Mouse (Mus musculus) hindbrain, embryonic 13.5 days (tissue): ENCODE results near the gene Slc35e3. TPM values are rescaled to one million over a fixed set of nuclear protein-coding genes. Genes with fewer than 3 reads are reported as not detected.

ENCODE experiments used
- ATAC-seq: fragments of 200-750 bp; cut with Nextera tagmentation; 2 replicates; pipeline ENCODE4 v1.8.0; 2017; ENCODE audit warnings: moderate TSS enrichment; ENCODE audit not compliant: low FRiP score
- H3K27ac ChIP-seq: fragments of 300-500 bp; sonication (generic); 2 replicates; pipeline ENCODE4 v1.5.1; 2015; ENCODE audit warnings: inconsistent platforms, mild to moderate bottlenecking, moderate library complexity
- H3K27me3 ChIP-seq: fragments of 300-500 bp; sonication (generic); 2 replicates; pipeline ENCODE4 v1.6.1; 2015; ENCODE audit warnings: mild to moderate bottlenecking, inconsistent platforms
- H3K36me3 ChIP-seq: fragments of 300-500 bp; sonication (generic); 2 replicates; pipeline ENCODE4 v1.6.1; 2015; ENCODE audit warnings: mild to moderate bottlenecking, inconsistent platforms
- H3K4me1 ChIP-seq: fragments of 300-500 bp; sonication (generic); replicated peaks from 2 replicates; pipeline ENCODE4 v1.6.1; 2015; ENCODE audit warnings: inconsistent platforms
- H3K4me2 ChIP-seq: fragments of 300-500 bp; sonication (generic); 2 replicates; pipeline ENCODE4 v1.6.1; 2015; ENCODE audit warnings: inconsistent platforms, mild to moderate bottlenecking, moderate library complexity
- H3K4me3 ChIP-seq: fragments of 300-500 bp; sonication (generic); 2 replicates; pipeline ENCODE4 v1.5.1; 2015; ENCODE audit warnings: mild to moderate bottlenecking, inconsistent platforms
- H3K9ac ChIP-seq: fragments of 300-500 bp; sonication (generic); 2 replicates; pipeline ENCODE4 v1.6.1; 2015; ENCODE audit warnings: mild to moderate bottlenecking, inconsistent platforms
- H3K9me3 ChIP-seq: fragments of 300-500 bp; sonication (generic); 2 replicates; pipeline ENCODE4 v1.6.1; 2016; ENCODE audit warnings: inconsistent platforms
- WGBS: fragments of 180-500 bp; shearing (Covaris S2); methylation state at CpG from one replicate; pipeline ENCODE4 v1.1.7; 2015; 5-methylcytosine and 5-hydroxymethylcytosine counted together
- polyA plus RNA-seq: library from polyadenylated mRNA; unstranded; fragments of >200 nt; fragmentation: Nextera tagmentation; extraction: Ambion mirVana; gene quantifications from 2 replicates; pipeline ENCODE4 v1.2.1, GENCODE M21; 2015

Gene Slc35e3
- polyA plus RNA-seq, 1 experiment from 2014 or later = 31.1 TPM

DNA sequence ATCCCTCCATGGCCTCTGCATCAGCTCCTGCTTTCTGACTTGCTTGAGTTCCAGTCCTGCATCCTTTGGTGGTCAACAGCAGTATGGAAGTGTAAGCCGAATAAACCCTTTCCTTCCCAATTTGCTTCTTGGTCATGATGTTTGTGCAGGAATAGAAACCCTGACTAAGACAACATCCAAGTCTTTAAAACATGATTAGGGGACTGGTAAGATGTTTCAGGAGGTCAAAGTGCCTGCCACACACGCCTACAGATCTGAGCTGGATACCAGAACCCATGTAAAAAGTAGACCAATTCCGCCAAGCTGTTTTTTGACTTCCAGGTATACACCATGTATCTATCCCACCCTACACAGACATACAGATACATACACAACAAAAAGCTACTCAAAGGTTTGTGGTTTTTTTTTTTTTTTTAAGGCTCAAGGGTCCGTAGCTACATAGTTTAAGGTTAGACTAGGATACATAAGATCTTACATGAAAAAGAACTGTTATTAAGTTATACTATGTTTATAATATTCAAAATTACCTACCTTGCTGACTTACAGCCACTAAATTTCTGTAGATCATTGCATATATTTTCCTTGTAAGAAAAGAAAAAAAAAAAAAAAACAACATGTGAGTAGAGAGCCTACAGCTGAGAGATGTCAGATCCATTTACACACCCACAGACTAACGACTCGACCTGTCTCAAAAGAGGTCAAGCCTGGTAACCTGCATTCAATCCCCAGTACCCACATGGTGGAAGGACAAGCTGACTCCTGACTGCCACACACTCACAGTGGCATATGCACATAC is 44.9 kb downstream of the Slc35e3 start:
- Histone ChIP-seq H3K9ac (no peak overlapping the region), H3K9me3 (no peaks in the 10 kb centered on the region), H3K27me3 (no peaks in the 10 kb centered on the region), H3K36me3 (peaks cover 90% of the 10 kb centered on the region), H3K27ac (no peak overlapping the region), H3K4me3 (no peak overlapping the region), H3K4me2 (no peak overlapping the region), H3K4me1 (peaks cover 1% of the 10 kb centered on the region; the same call in 1 of the 2 replicates)
- WGBS = 95% methylated on average over 6 of the region's 6 CpGs
- ATAC-seq = no peak

DNA sequence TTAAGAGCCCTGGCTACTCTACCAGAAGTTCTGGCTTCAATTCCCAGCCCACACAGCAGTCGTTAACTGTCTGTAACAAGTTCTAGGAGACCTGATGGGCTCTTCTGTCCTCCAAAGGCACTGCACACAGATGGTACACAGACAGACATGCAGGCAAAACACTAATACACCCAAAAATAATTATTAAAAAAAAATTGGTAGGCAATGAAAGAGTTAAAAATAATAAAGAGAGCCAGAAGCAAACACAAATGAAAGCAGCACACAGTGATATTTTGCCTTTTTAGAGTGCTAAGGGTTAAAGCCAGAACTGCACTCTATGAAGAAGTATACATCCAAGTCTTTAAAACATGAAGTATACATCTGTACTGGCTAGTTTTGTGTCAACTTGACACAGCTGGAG is 45.7 kb downstream of the Slc35e3 start:
- Histone ChIP-seq H3K4me3 (no peak overlapping the region), H3K36me3 (peaks cover 95% of the 10 kb centered on the region), H3K27ac (no peak overlapping the region), H3K9me3 (no peaks in the 10 kb centered on the region), H3K4me1 (no peaks in the 10 kb centered on the region), H3K4me2 (no peak overlapping the region), H3K9ac (no peak overlapping the region), H3K27me3 (no peaks in the 10 kb centered on the region)
- 90% methylated on average over 1 of the region's 1 CpGs for WGBS
- no peak for ATAC-seq

DNA sequence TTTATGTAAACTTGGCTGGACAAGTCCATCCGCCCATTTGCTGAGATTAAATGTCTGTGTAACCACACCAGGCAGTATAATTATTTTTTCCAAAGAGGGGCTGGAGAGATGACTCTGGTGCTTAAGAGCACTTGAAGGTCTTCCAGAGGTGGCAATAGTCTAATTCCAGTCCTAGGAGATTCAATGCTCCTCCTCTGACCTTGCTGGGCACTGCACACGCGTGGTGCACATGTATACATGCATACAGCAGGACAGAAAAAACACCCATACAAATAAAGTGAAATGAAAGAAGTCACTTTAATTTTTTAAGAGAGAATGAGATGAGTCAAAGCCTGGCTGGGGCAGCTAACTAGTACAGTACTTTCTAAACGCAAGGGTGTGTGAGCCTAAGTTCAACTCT is 46.3 kb downstream of the Slc35e3 start:
- Histone ChIP-seq H3K9ac (no peak overlapping the region), H3K4me3 (no peak overlapping the region), H3K4me1 (no peaks in the 10 kb centered on the region), H3K27me3 (no peaks in the 10 kb centered on the region), H3K4me2 (no peak overlapping the region), H3K9me3 (no peaks in the 10 kb centered on the region), H3K27ac (no peak overlapping the region), H3K36me3 (peaks cover 95% of the 10 kb centered on the region)
- WGBS = 97% methylated on average over 4 of the region's 4 CpGs
- no peak for ATAC-seq

DNA sequence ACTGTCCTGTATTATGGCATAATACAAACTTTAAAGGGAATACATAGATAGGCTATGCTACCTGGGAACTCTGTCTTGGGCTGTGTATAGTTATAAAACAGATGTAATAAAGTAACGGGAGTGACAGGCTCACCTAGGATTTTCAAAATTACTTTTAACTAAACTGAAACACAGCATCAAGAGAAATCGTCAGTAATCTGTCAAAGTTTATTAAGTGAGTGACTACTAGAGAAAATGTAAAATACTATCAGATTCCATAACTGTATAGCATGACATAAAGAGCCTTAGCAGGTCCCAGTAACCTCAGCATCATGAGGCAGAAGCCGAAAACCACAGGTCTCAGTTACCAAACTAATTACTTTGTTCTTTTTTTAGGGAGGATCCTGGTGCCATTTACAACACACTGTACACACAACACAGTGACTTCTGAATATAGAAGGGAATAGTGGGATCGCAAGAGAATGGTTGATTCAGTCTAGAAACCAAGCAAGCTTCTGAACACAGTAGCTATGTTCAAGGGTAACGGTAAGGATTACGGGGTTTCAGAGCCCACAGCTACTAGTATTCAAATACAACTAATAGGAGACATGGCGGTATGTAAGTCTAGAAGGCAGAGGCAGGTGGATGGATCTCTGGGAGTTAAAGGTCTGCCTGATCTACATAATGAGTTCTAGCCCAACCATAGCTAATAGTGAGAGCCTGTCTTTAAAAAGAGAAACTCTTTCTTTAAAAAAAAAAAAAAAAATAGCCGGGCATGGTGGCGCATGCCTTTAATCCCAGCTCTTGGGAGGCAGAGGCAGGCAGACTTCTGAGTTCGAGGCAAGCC is 47.6 kb downstream of the Slc35e3 start:
- Histone ChIP-seq H3K27ac (no peak overlapping the region), H3K36me3 (peaks cover 94% of the 10 kb centered on the region), H3K4me1 (no peaks in the 10 kb centered on the region), H3K9ac (no peak overlapping the region), H3K27me3 (no peaks in the 10 kb centered on the region), H3K9me3 (no peaks in the 10 kb centered on the region), H3K4me3 (no peak overlapping the region), H3K4me2 (no peak overlapping the region)
- ATAC-seq = no peak
- 96% methylated on average over 10 of the region's 10 CpGs for WGBS

DNA sequence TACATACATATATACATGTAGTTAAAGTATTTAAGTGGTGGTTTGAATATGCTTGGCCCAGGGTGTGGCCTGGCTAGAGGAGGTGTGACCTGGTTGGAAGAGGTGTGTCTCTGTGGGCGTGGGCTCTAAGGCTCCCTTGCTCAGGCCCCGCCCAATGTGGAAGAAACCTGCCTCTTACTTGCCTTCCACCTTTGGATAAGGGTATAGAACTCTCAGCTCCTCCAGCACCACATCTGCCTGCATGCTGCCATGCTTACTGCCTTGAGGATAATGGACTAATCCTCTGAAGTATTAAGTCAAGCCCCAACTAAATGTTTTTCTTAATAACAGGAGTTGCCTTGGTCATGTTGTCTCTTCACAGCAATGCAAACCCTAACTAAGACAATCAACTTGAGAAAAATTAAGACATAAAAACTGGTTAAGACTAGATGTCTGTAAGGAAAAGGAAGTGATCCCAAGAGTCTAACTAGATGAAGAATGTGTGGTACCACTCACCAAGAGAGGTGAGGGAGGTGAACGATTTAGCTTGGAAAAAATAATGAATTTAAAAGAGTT is 48.5 kb downstream of the Slc35e3 start:
- Histone ChIP-seq H3K9ac (no peak overlapping the region), H3K27me3 (no peaks in the 10 kb centered on the region), H3K4me1 (no peaks in the 10 kb centered on the region), H3K4me2 (no peak overlapping the region), H3K36me3 (peaks cover 91% of the 10 kb centered on the region), H3K4me3 (no peak overlapping the region), H3K9me3 (no peaks in the 10 kb centered on the region), H3K27ac (no peak overlapping the region)
- no peak for ATAC-seq
- WGBS = 95% methylated on average over 3 of the region's 3 CpGs

DNA sequence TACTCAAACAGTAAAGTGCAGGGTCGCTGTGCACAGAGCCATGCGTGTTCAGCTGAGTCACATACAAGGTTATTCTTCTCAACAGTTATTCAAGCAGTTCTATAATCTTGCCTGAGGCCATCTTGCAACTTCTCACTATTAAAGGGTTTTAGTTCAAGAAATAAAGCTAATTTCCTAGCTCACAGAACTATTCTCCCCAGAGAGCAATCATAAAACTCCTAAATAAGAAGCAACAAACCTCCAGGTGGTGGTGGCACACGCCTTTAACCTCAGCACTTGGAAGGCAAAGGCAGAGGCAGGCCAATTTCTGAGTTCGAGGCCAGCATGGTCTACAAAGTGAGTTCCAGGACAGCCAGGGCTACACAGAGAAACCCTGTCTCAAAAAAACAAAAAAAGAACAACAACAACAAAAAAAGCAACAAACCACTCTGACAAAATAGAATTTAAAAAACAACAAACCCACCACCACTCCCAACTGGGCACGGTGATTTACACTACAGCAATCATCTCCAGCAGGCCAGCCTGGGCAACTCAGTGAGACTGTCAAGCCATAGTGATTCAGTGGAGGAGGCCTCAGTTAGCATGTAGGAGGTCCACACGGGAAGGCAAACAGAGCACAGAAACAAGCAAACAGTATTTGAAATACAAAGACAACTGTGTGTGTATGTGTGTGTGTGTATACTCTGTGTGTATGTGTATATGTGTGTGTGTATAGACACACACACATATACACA is 49.2 kb downstream of the Slc35e3 start:
- H3K9me3 ChIP-seq = no peaks in the 10 kb centered on the region
- no peaks in the 10 kb centered on the region for H3K4me1 ChIP-seq
- no peaks in the 10 kb centered on the region for H3K27me3 ChIP-seq
- peaks cover 93% of the 10 kb centered on the region for H3K36me3 ChIP-seq
- 96% methylated on average over 6 of the region's 6 CpGs for WGBS
- H3K27ac ChIP-seq = no peak overlapping the region
- H3K4me3 ChIP-seq = no peak overlapping the region
- H3K4me2 ChIP-seq = no peak overlapping the region
- ATAC-seq = no peak
- H3K9ac ChIP-seq = no peak overlapping the region

DNA sequence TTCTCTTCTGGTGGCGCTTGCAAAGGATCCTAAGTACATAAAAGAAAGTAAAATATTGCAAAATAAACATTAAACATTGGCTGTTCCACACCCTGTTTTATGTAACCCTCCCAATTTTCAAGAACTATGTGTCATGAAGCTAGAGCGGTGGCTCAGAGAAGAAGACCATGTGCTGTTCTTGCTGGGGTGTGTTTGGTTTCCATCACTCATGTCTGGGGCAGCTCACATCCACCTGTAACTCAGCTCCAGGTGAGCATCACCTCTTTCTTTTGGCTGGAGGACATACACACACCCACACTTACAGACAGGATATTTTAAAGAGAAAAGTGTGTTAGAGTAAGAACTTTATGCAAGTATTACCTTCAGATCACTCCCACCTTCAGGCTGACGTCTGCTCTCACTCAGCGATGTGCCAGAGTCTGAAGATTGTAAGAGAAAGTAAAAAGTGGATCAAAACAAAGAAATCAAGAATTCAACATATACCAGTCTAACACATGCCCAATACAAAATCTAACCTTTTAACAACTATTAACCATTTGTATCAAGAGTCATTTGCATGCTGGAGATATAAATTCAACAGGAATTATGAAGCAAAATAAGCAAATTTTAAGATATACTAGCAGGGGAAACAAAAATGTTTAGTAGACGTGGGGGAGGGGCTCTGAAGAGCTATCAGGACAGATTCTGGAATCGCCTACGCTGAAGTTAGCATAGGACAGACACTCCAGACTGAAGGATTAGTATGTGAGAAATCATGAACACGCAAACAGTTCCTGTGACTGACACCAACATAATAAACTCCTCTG is 49.9 kb downstream of the Slc35e3 start:
- Histone ChIP-seq H3K4me1 (no peaks in the 10 kb centered on the region), H3K4me3 (no peak overlapping the region), H3K27ac (no peak overlapping the region), H3K27me3 (no peaks in the 10 kb centered on the region), H3K9me3 (no peaks in the 10 kb centered on the region), H3K36me3 (peaks cover 94% of the 10 kb centered on the region), H3K4me2 (no peak overlapping the region), H3K9ac (no peak overlapping the region)
- no peak for ATAC-seq
- WGBS = 95% methylated on average over 8 of the region's 8 CpGs

DNA sequence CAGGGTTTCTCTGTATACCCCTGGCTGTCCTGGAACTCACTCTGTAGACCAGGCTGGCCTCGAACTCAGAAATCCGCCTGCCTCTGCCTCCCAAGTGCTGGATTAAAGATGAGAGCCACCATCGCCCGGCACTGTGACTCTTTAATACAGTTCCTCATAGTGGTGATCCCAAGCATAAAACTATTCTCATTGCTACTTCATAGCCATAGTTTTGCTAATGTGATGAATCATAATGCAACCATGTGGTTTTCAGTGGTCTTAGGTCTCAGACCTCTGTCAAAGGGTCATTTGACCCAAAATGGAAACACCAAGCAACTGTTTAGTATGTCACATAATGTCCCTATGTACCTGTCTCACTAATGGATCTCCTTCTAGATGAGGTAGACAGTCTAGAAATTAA is 50.6 kb downstream of the Slc35e3 start:
- ATAC-seq = no peak
- 99% methylated on average over 4 of the region's 4 CpGs for WGBS
- Histone ChIP-seq H3K36me3 (peaks cover 93% of the 10 kb centered on the region), H3K9ac (no peak overlapping the region), H3K27me3 (no peaks in the 10 kb centered on the region), H3K27ac (no peak overlapping the region), H3K4me1 (no peaks in the 10 kb centered on the region), H3K4me3 (no peak overlapping the region), H3K9me3 (no peaks in the 10 kb centered on the region), H3K4me2 (no peak overlapping the region)

DNA sequence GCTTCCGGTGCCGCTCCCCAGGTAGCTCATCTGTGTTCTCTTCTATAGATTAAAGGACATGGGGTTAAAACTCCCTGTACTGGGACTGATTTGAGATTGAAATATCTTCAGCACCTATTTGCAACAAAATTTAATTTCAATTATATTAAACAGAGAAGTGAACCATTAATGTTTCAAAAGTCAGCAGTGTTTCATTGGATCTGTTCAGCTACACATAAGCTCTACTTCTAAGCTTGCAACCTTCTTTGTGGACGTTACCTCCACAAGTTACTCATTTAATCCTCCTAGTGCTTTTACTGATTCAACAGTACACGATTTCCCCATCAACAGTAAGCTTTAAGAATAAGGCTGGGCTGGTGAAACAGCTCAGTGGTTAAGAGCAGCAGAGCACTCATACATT is 51.1 kb downstream of the Slc35e3 start:
- Histone ChIP-seq H3K27ac (no peak overlapping the region), H3K4me3 (no peak overlapping the region), H3K9me3 (no peaks in the 10 kb centered on the region), H3K4me1 (no peaks in the 10 kb centered on the region), H3K9ac (no peak overlapping the region), H3K27me3 (no peaks in the 10 kb centered on the region), H3K4me2 (no peak overlapping the region), H3K36me3 (peaks cover 93% of the 10 kb centered on the region)
- WGBS = 96% methylated on average over 4 of the region's 4 CpGs
- no peak for ATAC-seq

DNA sequence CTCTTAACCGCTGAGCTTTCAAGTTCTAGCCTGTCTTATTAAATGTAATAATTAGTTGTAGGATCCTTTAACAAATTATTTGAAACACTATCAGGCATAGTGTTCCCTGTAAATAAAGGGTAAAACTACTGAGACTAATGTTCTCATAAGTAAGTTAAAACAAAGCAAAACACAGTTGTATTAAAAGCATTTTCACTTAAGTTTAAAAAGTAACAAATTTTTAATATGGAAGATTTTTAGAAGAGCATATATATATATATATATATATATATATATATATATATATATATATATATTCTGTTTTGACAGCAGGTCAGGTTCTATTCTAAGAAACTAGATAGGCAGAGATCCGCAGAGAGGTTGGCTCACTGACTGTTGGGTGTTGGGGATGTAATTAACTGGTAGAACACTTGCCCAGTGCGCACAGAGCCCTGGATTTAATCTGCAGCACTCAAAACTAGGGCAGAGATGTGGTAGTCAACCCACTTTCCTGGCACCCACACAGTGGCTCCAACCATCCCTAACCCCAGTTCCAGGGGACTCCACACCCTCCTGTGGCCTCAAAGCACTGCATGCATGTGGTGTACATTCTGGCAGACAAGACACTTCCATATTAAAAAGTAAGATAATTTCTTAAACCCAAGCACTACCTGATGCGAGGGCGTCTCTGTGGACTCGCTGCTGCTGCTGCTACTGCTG is 51.8 kb downstream of the Slc35e3 start:
- Histone ChIP-seq H3K9ac (no peak overlapping the region), H3K27me3 (no peaks in the 10 kb centered on the region), H3K4me2 (no peak overlapping the region), H3K27ac (no peak overlapping the region), H3K4me3 (no peak overlapping the region), H3K9me3 (no peaks in the 10 kb centered on the region), H3K36me3 (peaks cover 91% of the 10 kb centered on the region), H3K4me1 (no peaks in the 10 kb centered on the region)
- 97% methylated on average over 6 of the region's 6 CpGs for WGBS
- ATAC-seq = no peak

DNA sequence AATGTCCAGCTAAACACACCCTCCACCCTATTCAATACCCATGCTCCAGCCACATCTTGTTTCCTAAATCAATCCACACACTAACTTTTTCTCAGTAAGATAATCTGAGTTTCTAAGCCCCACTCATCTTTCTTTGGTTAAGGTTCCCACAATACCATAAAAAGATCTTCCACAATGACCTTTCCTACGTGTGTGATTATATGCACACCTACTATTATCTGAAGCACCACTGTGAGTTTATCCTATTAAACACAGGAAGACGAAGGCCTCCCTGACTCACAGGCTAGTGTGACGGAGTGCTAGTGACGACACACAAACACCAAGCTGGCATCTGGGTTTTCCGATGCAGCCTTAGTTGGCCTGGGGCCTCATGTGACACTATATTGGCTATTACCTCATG is 53.2 kb downstream of the Slc35e3 start:
- H3K36me3 ChIP-seq = peaks cover 90% of the 10 kb centered on the region

More for the DNA sequence above, 53.2 kb downstream of the Slc35e3 start:
- no peaks in the 10 kb centered on the region for H3K9me3 ChIP-seq
- no peak overlapping the region for H3K27ac ChIP-seq
- H3K4me3 ChIP-seq = no peak overlapping the region
- 95% methylated on average over 5 of the region's 5 CpGs for WGBS
- H3K4me2 ChIP-seq = no peak overlapping the region
- no peaks in the 10 kb centered on the region for H3K27me3 ChIP-seq
- H3K4me1 ChIP-seq = no peaks in the 10 kb centered on the region
- ATAC-seq = no peak
- no peak overlapping the region for H3K9ac ChIP-seq
